16 mouse cellular contexts compared by ENCODE assay signal in the genomic region with DNA sequence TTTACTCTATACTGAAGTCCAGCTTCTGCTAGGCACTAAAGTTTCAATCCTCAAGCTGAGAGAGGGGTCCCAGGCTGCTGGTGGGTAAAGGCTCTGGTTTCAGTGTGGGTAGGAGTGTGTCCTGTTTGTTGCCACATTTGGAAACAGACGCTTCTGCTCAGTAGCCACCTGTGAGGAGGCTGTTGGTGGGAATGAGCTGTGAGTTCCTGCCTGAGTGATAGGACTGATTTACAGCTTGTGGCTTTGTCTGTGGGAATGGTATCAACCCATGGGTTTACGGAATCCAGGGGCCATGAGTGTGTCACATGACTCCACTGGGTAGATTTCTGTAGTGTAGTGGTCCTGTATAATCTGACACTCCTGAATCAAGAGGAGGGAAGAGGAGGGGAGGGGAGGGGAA.
"Had no signal": no experiment of that assay in that cellular context is flagged by ENCODE, and none has a peak within 500 bp of the region (broad histone marks: within the 10 kb centered on the region; RNA-seq: fewer than 3 reads in every experiment).

No protein-coding gene starts in this region.

- H3K36me3 ChIP-seq: midbrain, embryonic 13.5 days; midbrain, embryonic 15.5 days; neural tube, embryonic 12.5 days; stomach, embryonic 15.5 days had no signal

- H3K27me3 ChIP-seq: midbrain, embryonic 13.5 days; midbrain, embryonic 15.5 days; neural tube, embryonic 12.5 days; stomach, embryonic 15.5 days had no signal

- DNase-seq: lung, adult 18-20 months; lung, embryonic 14.5 days; lung, postnatal 10 days; lung, postnatal 4 days; retina, postnatal 1 day; right cerebral cortex, adult 18-20 months; right cerebral cortex, postnatal 25 days; right cerebral cortex, postnatal 4 days; spleen, adult 18-20 months; thymus, adult 2 months; thymus, postnatal 25 days; thymus, postnatal 4 days had no signal

- ATAC-seq: midbrain, embryonic 13.5 days; midbrain, embryonic 15.5 days had no signal
